Mouse (Mus musculus) left cerebral cortex, adult 8-10 months (tissue): ENCODE data around the gene Dmc1. TPM values are rescaled to one million over a fixed set of nuclear protein-coding genes. Genes with fewer than 3 reads are reported as not detected.

Source experiments
- DNase-seq, 2 experiments: peaks; one replicate each; pipeline ENCODE4 v3.0.0; 2022; ENCODE audit warnings: low spot score in 2 of 2
- total RNA-seq, 4 experiments: library from RNA; stranded (reverse); gene quantifications; 2 replicates each; pipeline ENCODE4 v1.2.4; 2022

Gene Dmc1
- total RNA-seq, 4 experiments from 2014 or later, result 0.17 to 1.8 (median 0.92) TPM

DNA sequence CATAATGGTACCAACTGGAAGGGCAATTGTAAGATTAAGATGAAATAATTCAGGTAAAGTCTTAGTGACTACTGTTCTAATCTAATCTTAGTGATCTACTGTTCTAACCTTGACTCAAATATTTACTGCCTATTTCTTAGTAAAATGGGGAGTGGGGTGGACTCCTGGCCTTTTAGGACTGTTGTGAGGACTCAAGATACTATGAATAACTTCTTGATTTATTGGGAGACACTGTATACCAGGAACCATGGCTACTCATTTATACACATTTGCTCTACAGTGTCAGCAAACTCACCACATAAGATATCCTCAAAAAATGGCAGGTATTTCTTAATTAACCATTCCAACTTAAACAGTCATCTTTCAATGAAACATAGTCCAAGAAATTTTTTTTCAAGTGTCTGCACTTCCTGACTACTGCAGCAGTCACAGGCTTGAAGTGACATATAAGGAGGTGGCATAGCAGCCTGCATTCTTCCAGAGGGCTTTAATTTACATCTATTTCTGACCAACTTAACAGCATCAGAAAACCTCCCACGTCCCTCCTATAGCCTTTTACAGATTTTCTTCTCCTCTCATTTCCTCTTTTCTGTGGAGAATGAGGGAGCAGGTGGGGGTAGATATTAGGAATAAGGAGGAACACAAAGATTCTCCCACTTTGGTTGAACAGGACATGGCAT lies 29.2 kb downstream of the Dmc1 start:
- no peak for DNase-seq

- peak; percentile 6 to 76 for DNase-seq
These were observed 42.5 kb downstream of the Dmc1 start for GRCm38 (mm10) chr15:79562417-79562816.

DNA sequence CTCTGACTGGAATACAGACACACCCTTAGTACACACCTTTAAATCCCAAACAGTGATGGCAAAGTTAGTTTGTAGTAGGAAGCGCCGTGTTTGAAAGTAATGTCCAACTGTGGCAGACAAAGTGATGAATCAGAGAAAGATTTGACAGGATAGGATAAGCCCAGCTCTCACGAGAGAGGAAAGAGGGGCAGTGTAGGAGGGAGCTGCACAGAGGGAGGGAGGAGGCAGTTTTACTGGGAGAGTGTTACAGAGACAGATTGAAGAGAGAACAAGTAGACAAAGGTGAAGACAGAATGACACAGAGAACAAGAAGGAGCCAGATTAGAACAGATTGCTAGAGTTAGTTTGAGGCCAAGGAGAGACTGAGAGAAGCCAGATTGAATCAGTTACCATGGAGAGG lies 45.3 kb downstream of the Dmc1 start:
- DNase-seq, result no peak

- no peak for DNase-seq
These were observed 52.3 kb downstream of the Dmc1 start for GRCm38 (mm10) chr15:79552566-79552965.

DNA sequence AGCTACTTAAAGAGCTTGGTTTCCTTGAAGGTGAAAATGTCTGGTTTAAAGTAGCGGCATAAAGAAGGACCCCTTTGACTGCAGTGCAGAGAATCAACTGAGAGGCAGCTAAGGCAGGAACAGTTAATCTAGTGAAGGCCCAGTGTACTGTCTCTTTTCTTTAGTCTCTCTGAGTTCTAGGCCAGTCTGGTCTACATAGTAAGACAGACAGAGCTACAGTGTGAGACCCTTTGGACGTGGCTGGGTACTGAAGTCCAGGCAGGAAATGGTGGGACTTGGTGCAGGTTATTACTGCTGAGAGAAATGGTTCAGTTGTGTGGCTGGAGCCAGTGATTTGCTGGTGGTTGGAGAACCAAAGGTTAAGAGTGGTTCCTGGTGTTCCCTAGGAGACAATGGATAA lies 56.7 kb downstream of the Dmc1 start:
- DNase-seq, result no peak

- no peak for DNase-seq
These were observed 57.6 kb downstream of the Dmc1 start for GRCm38 (mm10) chr15:79547289-79547820.

GRCm38 (mm10) chr15:79546410-79547288 lies 58.3 kb downstream of the Dmc1 start, which contains the start of gene Ddx17:
Ddx17 (minus strand) TSS chr15:79546741.
- DNase-seq, result peak; percentile 96 to 99

DNA sequence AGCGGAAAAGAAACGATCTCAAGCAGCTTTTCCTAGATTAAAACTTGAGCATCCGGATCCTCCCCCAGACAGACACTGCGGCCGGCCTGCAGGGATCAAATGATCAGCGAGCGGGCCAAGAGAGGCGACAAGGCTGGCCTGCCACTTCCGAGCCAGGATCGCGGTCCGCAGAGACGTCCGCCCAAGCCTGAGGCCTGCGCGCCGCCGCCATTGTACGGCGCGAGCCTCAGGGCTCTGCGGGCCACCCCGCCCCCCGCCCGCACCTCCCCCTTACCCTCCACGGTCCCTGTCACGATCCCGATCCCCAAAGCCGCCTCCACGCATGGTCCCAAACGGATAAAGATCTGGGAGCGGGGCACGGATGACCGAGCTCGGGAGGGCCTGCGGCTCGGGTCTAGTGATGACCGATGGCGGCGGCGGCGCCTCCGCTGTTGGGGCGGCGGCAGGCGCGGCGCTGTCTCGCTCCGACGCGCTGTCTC lies 58.9 kb downstream of the Dmc1 start:
- DNase-seq, result no peak

DNA sequence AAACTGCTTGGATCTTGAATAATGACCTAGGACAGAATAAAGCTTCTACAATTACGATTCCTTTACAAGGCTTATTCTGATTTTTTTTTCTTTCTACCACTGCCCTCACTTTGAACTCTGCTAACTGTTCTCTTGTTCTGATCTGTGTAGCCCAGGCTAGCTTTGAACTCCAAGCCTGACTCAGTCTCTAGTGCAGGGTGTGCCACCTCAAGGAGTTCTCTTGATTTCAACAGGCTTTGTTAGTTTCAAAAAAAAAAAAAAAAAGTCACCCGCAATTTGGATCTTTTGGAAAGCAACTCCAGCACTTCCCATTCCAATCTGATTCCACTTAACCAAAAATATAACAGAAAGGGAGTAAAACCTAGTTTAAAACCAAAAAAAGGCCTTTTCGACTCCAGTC lies 59.4 kb downstream of the Dmc1 start:
- no peak for DNase-seq

- DNase-seq, result no peak
These were observed 60.9 kb downstream of the Dmc1 start for GRCm38 (mm10) chr15:79543968-79544367.

- no peak for DNase-seq
These were observed 71.1 kb downstream of the Dmc1 start for GRCm38 (mm10) chr15:79533796-79534195.

GRCm38 (mm10) chr15:79529935-79530334 lies 75.0 kb downstream of the Dmc1 start:
- no peak for DNase-seq

DNA sequence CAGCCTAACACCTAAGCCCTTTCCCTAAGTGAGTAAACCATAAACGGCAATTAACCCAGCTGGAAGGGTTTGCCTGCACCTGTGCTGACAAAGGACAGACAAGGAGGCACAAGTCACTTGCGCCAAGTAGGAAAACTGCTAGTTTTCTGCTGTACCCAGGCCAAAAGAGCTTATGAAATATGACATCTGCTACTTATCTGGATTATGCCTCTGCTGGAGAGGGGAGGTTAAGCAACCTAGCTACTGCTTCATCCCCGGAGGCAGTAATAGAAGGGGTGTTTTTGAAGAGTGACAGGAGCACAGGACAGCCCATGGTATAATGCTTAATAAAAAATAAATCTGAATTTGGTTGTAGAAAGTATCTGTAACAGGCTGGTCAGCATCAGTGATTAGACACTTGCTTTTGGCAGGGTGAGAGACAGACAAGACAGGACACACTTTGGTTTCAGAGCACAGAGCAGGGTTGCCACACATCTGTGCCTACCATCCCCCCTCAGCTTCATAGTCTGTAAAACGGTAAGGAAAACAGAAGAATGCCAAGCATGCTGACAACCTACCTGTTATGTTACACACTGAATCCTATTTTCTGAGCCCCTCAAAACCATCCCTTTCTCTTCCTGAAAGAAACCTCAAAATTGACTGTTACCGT lies 76.8 kb downstream of the Dmc1 start:
- DNase-seq, result no peak

DNA sequence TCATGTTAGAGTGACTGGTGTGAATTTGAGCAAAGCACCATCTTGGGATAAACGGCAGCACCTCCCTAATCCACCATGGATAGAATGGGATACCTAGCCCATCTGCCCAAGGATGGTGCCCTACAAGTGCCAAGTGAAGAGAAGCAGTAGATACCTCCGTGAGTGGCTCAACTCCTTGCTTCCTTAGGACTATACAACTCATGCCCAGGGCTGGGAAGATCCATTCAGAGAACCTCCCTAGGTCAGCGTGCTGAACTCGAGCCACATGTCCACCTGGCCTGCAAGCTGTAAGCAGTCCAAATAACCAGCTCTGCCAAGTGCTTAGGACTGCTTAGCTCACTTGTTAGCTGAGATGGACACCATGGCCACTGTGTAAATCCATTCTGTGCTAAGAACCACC lies 77.7 kb downstream of the Dmc1 start:
- DNase-seq, result no peak

GRCm38 (mm10) chr15:79525979-79526768 lies 78.7 kb downstream of the Dmc1 start:
- no peak for DNase-seq

DNA sequence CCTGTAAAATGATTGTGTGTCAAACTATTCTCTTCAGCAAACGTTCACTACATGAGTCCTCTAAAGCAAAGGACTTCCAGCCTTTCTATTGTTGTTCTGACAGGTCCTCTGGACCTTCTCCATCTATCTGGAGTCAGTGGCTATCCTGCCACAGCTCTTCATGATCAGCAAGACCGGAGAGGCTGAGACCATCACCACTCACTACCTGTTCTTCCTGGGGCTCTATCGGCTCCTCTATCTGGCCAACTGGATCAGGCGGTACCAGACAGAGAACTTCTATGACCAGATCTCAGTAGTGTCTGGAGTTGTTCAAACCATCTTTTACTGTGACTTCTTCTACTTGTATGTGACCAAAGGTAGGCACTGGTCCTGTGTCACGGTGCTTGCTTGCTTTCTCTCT lies 79.3 kb downstream of the Dmc1 start:
- DNase-seq, result no peak

GRCm38 (mm10) chr15:79519400-79520220 lies 85.3 kb downstream of the Dmc1 start:
- no peak for DNase-seq

- DNase-seq, result no peak
These were observed 86.3 kb downstream of the Dmc1 start for GRCm38 (mm10) chr15:79518571-79518970.

- DNase-seq, result no peak
These were observed 87.2 kb downstream of the Dmc1 start for GRCm38 (mm10) chr15:79517710-79518109.
